Mouse (Mus musculus): ENCODE results near the gene Dixdc1. TPM values are rescaled to one million over a fixed set of nuclear protein-coding genes. Genes with fewer than 3 reads are reported as not detected.

Gene Dixdc1
- 35.3 and 37.2 TPM in 2 replicates for polyA plus RNA-seq (2014; fragmentation: Nextera tagmentation; extraction: Ambion mirVana)

- ATAC-seq (ENCODE audit: low FRiP score) (peak; percentile 95), DNase-seq (ENCODE audit: low spot score) (peak; percentile 89)
- no peaks in the 10 kb centered on the region for H3K9me3 ChIP-seq (ENCODE audit: control insufficient read depth, low read length)
- H3K4me3 ChIP-seq (replicated peaks; ENCODE audit: low read length), result peak within 1 kb of the TSS; percentile 31
- H3K36me3 ChIP-seq (replicated peaks; ENCODE audit: control insufficient read depth, insufficient read depth), result no peaks in the 10 kb centered on the region
- peak within 1 kb of the TSS; percentile 65 for H3K4me2 ChIP-seq (replicated peaks)
- WGBS, result 13% methylated on average over 36 of the region's 36 CpGs
- H3K9ac ChIP-seq, result peak within 1 kb of the TSS; percentile 40; the same call in 1 of the 2 replicates
- no peak within 1 kb of the TSS for H3K27ac ChIP-seq
- H3K27me3 ChIP-seq (ENCODE audit: control insufficient read depth, insufficient read depth, low read length), result no peaks in the 10 kb centered on the region
- H3K4me1 ChIP-seq (replicated peaks; ENCODE audit: control insufficient read depth, insufficient read depth, low read length), result peaks cover 9% of the 10 kb centered on the region
Observed at GRCm38 (mm10) chr9:50738914-50739870, at the start of gene Dixdc1. Gene Dixdc1, minus strand, starts transcription at chr9:50739517.

- Histone ChIP-seq H3K36me3 (replicated peaks; ENCODE audit: control insufficient read depth, insufficient read depth) (peaks cover 91% of the 10 kb centered on the region), H3K9ac (no peak overlapping the region), H3K4me2 (replicated peaks) (no peak overlapping the region), H3K27me3 (ENCODE audit: control insufficient read depth, insufficient read depth, low read length) (no peaks in the 10 kb centered on the region), H3K27ac (no peak overlapping the region), H3K4me3 (replicated peaks; ENCODE audit: low read length) (no peak overlapping the region), H3K4me1 (replicated peaks; ENCODE audit: control insufficient read depth, insufficient read depth, low read length) (no peaks in the 10 kb centered on the region), H3K9me3 (ENCODE audit: control insufficient read depth, low read length) (no peaks in the 10 kb centered on the region)
- WGBS, result 77% methylated on average over 2 of the region's 2 CpGs
- no peak for DNase-seq (ENCODE audit: low spot score)
- ATAC-seq (ENCODE audit: low FRiP score), result no peak
Observed at GRCm38 (mm10) chr9:50782155-50782554, 42.8 kb upstream of the Dixdc1 start.

- WGBS, result 77% methylated on average over 11 of the region's 11 CpGs
- H3K27me3 ChIP-seq (ENCODE audit: control insufficient read depth, insufficient read depth, low read length), result no peaks in the 10 kb centered on the region
- ATAC-seq (ENCODE audit: low FRiP score), result no peak
Observed at GRCm38 (mm10) chr9:50776162-50776760, 36.9 kb upstream of the Dixdc1 start.

GRCm38 (mm10) chr9:50775662-50776126, 36.4 kb upstream of the Dixdc1 start:
- H3K36me3 ChIP-seq (replicated peaks; ENCODE audit: control insufficient read depth, insufficient read depth), result peaks cover 37% of the 10 kb centered on the region
- H3K9ac ChIP-seq, result peak overlapping the region; percentile 94
- H3K4me3 ChIP-seq (replicated peaks; ENCODE audit: low read length), result peak overlapping the region; percentile 81
- DNase-seq (ENCODE audit: low spot score) (peak; percentile 33), ATAC-seq (ENCODE audit: low FRiP score) (peak; percentile 74)
- 1% methylated on average over 30 of the region's 30 CpGs for WGBS
- H3K27me3 ChIP-seq (ENCODE audit: control insufficient read depth, insufficient read depth, low read length), result no peaks in the 10 kb centered on the region
- no peaks in the 10 kb centered on the region for H3K9me3 ChIP-seq (ENCODE audit: control insufficient read depth, low read length)
- peak overlapping the region; percentile 66 for H3K4me2 ChIP-seq (replicated peaks)
- peak overlapping the region; percentile 88 for H3K27ac ChIP-seq
- peaks cover 20% of the 10 kb centered on the region for H3K4me1 ChIP-seq (replicated peaks; ENCODE audit: control insufficient read depth, insufficient read depth, low read length)

More at GRCm38 (mm10) chr9:50776162-50776760, 36.9 kb upstream of the Dixdc1 start:
- Histone ChIP-seq H3K27ac (peak overlapping the region; percentile 88), H3K4me2 (replicated peaks) (peak overlapping the region; percentile 66), H3K9ac (peak overlapping the region; percentile 94), H3K9me3 (ENCODE audit: control insufficient read depth, low read length) (no peaks in the 10 kb centered on the region), H3K4me3 (replicated peaks; ENCODE audit: low read length) (peak overlapping the region; percentile 81), H3K4me1 (replicated peaks; ENCODE audit: control insufficient read depth, insufficient read depth, low read length) (peaks cover 20% of the 10 kb centered on the region), H3K36me3 (replicated peaks; ENCODE audit: control insufficient read depth, insufficient read depth) (peaks cover 43% of the 10 kb centered on the region)
- no peak for DNase-seq (ENCODE audit: low spot score)

- under 1% methylated on average over 49 of the region's 51 CpGs for WGBS
- Histone ChIP-seq H3K4me2 (replicated peaks) (peak within 1 kb of the TSS; percentile 66), H3K4me1 (replicated peaks; ENCODE audit: control insufficient read depth, insufficient read depth, low read length) (peaks cover 20% of the 10 kb centered on the region), H3K27ac (peak within 1 kb of the TSS; percentile 88), H3K4me3 (replicated peaks; ENCODE audit: low read length) (peak within 1 kb of the TSS; percentile 81), H3K27me3 (ENCODE audit: control insufficient read depth, insufficient read depth, low read length) (no peaks in the 10 kb centered on the region), H3K36me3 (replicated peaks; ENCODE audit: control insufficient read depth, insufficient read depth) (peaks cover 31% of the 10 kb centered on the region), H3K9ac (peak within 1 kb of the TSS; percentile 94), H3K9me3 (ENCODE audit: control insufficient read depth, low read length) (no peaks in the 10 kb centered on the region)
- DNase-seq (ENCODE audit: low spot score) (peak; percentile 90), ATAC-seq (ENCODE audit: low FRiP score) (peak; percentile 83)
Observed at GRCm38 (mm10) chr9:50774991-50775612, 35.8 kb upstream of the Dixdc1 start, which contains the start of the genes Alg9 and 1110032A03Rik. Gene Alg9, plus strand, starts transcription at chr9:50775019. Gene 1110032A03Rik, minus strand, starts transcription at chr9:50775520.

GRCm38 (mm10) chr9:50774026-50774462, 34.7 kb upstream of the Dixdc1 start:
- H3K9me3 ChIP-seq (ENCODE audit: control insufficient read depth, low read length), result no peaks in the 10 kb centered on the region
- no peak for ATAC-seq (ENCODE audit: low FRiP score)
- peak overlapping the region; percentile 66 for H3K4me2 ChIP-seq (replicated peaks)
- peak overlapping the region; percentile 94 for H3K9ac ChIP-seq
- DNase-seq (ENCODE audit: low spot score), result no peak
- no peaks in the 10 kb centered on the region for H3K27me3 ChIP-seq (ENCODE audit: control insufficient read depth, insufficient read depth, low read length)
- peaks cover 23% of the 10 kb centered on the region for H3K4me1 ChIP-seq (replicated peaks; ENCODE audit: control insufficient read depth, insufficient read depth, low read length)
- H3K36me3 ChIP-seq (replicated peaks; ENCODE audit: control insufficient read depth, insufficient read depth), result peaks cover 20% of the 10 kb centered on the region
- 73% methylated on average over 4 of the region's 4 CpGs for whole genome bisulfite sequencing
- peak overlapping the region; percentile 81; the same call in 1 of the 2 replicates for H3K4me3 ChIP-seq (replicated peaks; ENCODE audit: low read length)
- peak overlapping the region; percentile 88; the same call in 1 of the 2 replicates for H3K27ac ChIP-seq

GRCm38 (mm10) chr9:50770011-50770410, 30.7 kb upstream of the Dixdc1 start:
- no peak overlapping the region for H3K4me2 ChIP-seq (replicated peaks)
- H3K4me3 ChIP-seq (replicated peaks; ENCODE audit: low read length), result no peak overlapping the region
- 87% methylated on average over 2 of the region's 2 CpGs for WGBS
- H3K9ac ChIP-seq, result no peak overlapping the region
- H3K9me3 ChIP-seq (ENCODE audit: control insufficient read depth, low read length), result no peaks in the 10 kb centered on the region
- H3K27me3 ChIP-seq (ENCODE audit: control insufficient read depth, insufficient read depth, low read length), result no peaks in the 10 kb centered on the region
- DNase-seq (ENCODE audit: low spot score) (no peak), ATAC-seq (ENCODE audit: low FRiP score) (no peak)
- H3K27ac ChIP-seq, result no peak overlapping the region
- peaks cover 10% of the 10 kb centered on the region; the same call in 1 of the 2 replicates for H3K36me3 ChIP-seq (replicated peaks; ENCODE audit: control insufficient read depth, insufficient read depth)
- peaks cover 25% of the 10 kb centered on the region for H3K4me1 ChIP-seq (replicated peaks; ENCODE audit: control insufficient read depth, insufficient read depth, low read length)

- Histone ChIP-seq H3K27me3 (ENCODE audit: control insufficient read depth, insufficient read depth, low read length) (no peaks in the 10 kb centered on the region), H3K9me3 (ENCODE audit: control insufficient read depth, low read length) (no peaks in the 10 kb centered on the region), H3K4me1 (replicated peaks; ENCODE audit: control insufficient read depth, insufficient read depth, low read length) (peaks cover 16% of the 10 kb centered on the region), H3K9ac (peak within 1 kb of the TSS; percentile 69), H3K27ac (peak within 1 kb of the TSS; percentile 88), H3K36me3 (replicated peaks; ENCODE audit: control insufficient read depth, insufficient read depth) (peaks cover 10% of the 10 kb centered on the region; the same call in 1 of the 2 replicates), H3K4me2 (replicated peaks) (peak within 1 kb of the TSS; percentile 85), H3K4me3 (replicated peaks; ENCODE audit: low read length) (peak within 1 kb of the TSS; percentile 55)
- DNase-seq (ENCODE audit: low spot score), result peak; percentile 100
- 5% methylated on average over 59 of the region's 59 CpGs for WGBS
- peak; percentile 95 for ATAC-seq (ENCODE audit: low FRiP score)
Observed at GRCm38 (mm10) chr9:50768107-50769002, 29.0 kb upstream of the Dixdc1 start, which contains the start of gene Fdxacb1. Gene Fdxacb1, plus strand, starts transcription at chr9:50768236.
